Mouse (Mus musculus) left cerebral cortex, postnatal 36 days (tissue): Measurements from ENCODE around the gene Prr7. TPM values are rescaled to one million over a fixed set of nuclear protein-coding genes. Genes with fewer than 3 reads are reported as not detected.
A peak's percentile ranks its signal among the peaks of the same experiment; 100 is the strongest.

ENCODE experiments used
- DNase-seq, 2 experiments: peaks; one replicate each; pipeline ENCODE4 v3.0.0; 2021 to 2022; ENCODE audit warnings: low spot score in 2 of 2, mixed read lengths in 1 of 2
- intact Hi-C: fragments of 180-260 bp; cut with DNase I; formaldehyde crosslinking; loops from one replicate; pipeline ENCODE4 v1.15.1; 2025
- total RNA-seq, 2 experiments: library from RNA; stranded (reverse); gene quantifications; 2 replicates each; pipeline ENCODE4 v1.2.3; 2021

Gene Prr7
- total RNA-seq, 2 experiments from 2014 or later, result 81.8 to 82.1 TPM

DNA sequence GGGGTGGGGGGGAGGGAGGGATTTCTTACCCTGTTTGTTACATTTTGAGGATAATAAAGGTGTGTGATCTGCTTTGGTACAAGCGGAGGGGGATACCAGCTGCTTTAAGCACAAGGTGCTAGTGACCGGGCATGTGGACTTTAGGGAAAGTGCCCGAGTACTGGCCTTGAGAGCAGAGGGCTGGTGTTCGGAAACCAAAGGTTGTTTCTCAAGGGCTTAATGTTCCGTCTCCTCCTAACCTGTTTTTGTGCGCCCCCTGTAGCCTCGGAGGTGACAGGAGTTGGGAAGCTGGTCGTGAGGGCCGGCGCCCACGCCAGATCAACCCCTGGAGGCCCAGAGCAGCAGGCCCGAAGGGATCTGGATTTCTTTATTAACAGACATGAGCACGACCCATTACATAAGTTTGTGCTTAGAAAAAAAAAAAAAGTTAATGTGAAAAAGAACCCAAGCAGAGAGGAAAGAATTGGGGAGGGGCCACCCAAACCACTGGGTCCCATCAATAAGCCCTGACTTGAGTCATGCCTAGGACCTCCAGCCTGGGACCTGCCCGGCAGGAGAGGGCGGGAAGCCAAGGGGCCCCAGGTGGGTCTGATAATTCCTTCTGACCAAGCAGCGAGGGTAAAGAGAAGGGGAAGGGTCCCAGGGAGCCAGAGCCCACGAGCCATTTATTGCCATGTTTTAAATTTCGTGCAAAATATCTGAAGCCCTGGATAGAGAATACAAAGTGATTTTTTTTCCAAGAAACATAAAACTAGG is 9.2 kb downstream of the Prr7 start:
- DNase-seq, result peak; percentile 47 to 49
- intact Hi-C loops, result loop anchor here (2.0 kb wide), 1 partner anchor 44 kb away; no protein-coding TSS in a partner anchor

DNA sequence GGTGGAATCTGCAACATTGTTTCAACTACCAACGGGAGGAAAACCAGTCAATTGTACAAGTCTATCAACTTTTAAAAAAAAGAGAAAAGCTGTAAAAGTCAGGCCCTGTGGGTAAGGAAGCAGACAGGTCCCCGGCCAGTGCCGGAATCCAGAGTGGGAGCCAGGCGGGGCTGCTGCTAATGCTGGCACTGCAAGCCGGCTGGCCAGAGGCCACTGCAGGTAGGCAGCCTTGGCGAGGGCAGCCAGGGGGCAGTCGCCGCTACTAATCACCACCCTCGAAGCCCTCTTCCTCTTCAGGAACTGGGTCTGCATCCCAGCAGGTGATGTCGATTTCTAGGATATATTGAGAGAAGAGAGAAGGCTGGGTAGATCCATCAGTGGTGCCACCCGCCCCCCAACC is 9.9 kb downstream of the Prr7 start:
- DNase-seq, result peak; percentile 28 to 44
- intact Hi-C loops, result loop anchor here (2.0 kb wide), 1 partner anchor 43 kb away; no protein-coding TSS in a partner anchor

DNA sequence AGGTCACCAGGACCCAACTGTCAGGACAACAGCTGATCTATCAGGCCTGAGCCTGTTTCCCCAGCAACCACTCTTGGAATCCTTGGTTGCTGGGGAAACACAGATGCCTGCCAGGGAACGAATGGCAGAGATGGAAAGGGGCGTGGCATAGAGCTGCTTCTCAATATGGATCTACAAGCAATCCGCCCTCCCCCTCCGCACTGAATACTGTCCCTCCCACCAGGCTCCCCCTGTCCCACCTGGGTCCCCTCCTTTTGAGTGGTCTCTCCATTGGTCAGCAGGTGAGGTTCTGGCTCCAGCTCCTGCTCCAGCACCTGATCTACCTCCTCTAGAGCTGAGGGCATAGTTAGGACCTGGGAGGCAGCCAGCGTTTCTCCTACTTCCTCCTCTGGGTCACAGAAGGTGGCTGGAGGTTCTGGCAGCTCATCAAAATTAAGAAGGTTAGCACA is 10.6 kb downstream of the Prr7 start:
- intact Hi-C loops, result no loop called here
- DNase-seq, result peak; percentile 70 to 71

DNA sequence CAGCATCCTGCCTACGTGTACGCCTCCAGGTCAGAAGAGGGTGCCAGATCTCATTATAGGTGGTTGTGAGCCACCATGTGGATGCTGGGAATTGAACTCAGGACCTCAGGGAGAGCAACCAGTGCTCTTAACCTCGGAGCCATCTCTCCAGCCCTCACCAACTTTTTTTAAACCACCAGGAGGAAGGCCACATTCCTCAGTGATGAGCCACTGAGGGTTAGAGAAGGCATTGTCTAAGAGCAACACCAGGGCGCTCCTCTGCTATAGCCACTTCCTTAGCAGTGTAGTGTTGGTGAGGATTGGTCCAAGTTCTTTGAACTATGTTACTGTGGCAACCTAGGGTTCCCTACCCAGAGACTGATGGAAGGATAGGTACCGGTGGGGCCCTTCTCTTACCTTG is 11.7 kb downstream of the Prr7 start:
- intact Hi-C loops, result no loop called here
- DNase-seq, result no peak

DNA sequence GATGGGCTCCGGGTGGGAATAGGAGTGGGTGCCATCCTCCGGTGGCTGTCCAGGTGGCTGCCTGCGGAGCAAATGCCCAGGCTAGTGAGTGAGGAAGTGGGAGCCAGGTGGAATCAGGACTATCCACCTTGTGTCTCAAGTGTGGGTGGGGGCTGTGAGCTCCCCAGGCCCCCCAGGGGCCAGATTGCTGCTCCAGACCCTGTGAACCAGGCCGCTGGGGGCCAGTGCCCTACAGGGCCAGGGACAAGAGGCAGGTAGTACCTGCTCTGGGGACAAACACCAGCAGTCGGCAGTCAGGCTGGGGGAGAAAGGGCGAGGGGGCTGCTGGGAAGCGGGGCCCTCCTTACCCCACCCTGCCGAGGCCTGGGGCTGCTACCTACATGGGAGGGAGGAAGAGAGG is 12.2 kb downstream of the Prr7 start:
- intact Hi-C loops, result no loop called here
- DNase-seq, result no peak

DNA sequence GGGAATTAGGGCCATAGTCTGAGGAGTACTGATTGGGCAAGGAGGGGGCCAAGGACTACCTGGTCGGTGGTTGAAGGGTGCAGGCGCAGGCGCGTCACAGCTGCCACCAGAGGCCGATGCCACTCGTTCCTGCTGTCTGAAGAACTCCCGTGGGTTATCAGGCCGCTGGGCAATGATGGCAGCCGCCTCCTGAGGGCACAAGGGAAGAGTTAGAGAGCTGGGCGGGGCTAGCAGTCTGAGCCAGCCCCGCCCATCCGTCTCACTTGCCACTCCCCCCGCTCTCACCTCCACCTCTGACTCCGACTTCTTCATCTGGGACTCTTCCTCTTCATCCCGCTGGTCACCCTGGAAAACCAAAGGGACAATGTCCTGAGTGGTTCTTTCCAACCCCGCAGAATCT is 13.4 kb downstream of the Prr7 start:
- intact Hi-C loops, result no loop called here
- DNase-seq, result no peak

DNA sequence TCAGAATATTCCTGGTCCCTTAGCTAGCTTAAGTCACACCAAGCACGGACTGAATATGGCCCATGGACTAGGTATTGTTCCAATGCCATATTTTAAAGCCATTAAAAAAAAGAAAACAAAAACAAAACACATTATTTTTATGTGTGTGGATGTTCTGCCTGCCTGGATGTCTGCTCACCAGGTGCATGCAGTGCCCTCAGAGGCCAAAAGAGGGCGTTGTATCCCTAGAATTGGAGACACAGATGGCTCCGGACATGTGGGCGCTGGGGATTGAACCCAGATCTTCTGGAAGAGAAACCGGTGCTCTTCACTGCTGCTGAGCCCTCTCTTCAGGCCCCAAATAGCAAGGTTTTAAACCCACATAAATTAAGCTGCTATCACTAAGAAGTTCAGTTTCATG is 14.0 kb downstream of the Prr7 start:
- DNase-seq, result peak in 1 of 2 experiments; percentile 46
- intact Hi-C loops, result no loop called here

DNA sequence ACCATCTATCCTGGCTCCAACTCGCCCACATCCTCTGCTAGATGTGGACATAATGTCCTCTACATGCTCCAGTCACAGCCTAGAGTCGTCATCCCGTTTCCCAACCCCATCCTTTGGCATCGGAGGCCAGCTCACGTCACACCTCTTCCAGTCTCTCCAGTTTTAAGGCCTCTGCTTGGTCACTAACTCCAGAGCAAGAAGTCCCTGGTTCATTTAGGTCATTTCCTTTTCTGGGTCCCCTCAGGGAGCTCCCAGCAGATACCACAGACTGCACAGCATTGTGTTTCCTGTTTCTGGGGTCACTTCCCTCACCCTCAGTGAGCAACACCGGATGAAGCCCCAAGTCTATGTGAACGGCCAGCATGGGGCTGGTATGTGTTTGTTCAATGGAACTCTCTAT is 14.9 kb downstream of the Prr7 start:
- intact Hi-C loops, result no loop called here
- DNase-seq, result no peak

DNA sequence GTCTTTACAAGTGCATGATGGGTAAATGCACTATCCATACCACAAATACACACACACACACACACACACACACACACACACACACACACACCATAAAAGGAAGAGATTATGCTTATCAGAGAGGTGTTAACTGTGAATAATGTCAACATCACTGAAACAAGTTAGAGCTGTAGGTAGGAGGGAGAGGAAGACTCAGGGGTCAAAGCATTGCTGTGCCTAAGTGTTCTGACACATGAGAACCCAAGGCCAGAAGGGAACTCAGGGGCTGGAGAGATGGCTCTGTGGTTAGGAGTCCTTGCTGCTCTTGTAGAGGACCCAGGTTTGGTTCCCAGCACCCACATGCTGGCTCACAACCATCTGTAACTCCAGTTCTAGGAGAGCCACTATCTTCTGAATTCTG is 15.9 kb downstream of the Prr7 start:
- intact Hi-C loops, result no loop called here

DNA sequence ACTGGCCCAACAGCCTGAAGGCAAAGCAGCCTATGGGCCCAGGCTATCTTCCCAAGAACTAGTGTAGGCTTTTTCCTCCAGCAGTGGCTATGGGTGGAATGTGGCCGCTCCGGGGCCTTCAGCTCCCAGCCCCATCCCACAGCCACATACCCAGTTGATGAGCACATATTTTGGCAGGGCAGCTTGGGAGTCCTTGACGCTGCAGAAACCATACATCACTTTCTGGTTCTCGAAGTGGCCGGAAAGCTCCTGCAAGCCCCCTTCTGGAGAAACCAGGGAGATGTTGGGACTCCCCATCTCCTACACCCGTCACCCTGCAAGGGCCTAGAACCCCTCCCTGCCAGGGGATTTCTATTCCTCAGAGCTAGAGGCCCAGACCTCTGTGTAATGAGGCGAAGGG is 18.5 kb downstream of the Prr7 start:
- intact Hi-C loops, result loop anchor here (2.0 kb wide), 1 partner anchor 30 kb away; the partner anchor contains the start of gene Pdlim7
- peak in 1 of 2 experiments; percentile 19 for DNase-seq

More for the DNA sequence above, 15.9 kb downstream of the Prr7 start:
- DNase-seq, result no peak

DNA sequence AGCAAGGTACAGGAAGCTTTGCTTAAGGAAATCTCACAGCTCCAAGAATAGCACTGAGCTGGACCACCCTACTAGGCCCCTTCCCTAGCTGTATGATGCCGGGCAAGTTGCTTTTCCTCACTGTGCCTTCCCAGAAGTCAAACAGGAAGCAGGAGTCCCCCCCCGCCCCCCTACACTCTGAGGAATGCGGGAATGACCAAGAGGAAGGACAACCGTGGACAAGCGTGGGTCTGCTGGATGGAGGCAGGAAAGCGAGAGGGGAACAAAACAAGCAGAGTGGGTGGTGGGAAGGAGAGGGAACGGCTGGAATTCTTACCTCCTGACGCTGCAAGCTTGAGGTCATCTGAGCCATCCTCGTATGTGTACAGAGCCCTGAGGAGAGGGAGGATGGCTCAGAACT is 19.0 kb downstream of the Prr7 start:
- intact Hi-C loops, result loop anchor here (2.0 kb wide), 1 partner anchor 30 kb away; the partner anchor contains the start of gene Pdlim7
- peak in 1 of 2 experiments; percentile 32 for DNase-seq

DNA sequence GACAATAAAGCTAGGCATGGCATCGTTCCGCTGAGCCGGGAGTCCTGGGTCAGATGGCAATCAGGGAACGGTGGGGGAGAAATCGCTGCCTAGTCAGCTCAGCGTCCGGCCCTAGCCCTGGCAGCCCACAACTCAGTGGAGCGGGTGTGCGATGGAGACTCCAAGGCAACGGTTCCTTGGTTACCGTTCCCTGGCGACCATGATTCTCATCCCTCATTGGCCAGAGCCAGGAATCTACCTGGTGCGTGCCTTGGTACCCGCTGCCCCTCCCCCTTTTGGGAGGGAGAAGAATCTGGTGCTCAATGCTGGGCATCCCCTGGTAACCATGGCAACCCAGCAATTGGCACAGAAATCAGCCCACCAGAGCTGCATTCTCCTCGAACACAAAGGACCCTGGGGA is 19.5 kb downstream of the Prr7 start:
- intact Hi-C loops, result loop anchor here (2.0 kb wide), 1 partner anchor 29 kb away; the partner anchor contains the start of gene Pdlim7

DNA sequence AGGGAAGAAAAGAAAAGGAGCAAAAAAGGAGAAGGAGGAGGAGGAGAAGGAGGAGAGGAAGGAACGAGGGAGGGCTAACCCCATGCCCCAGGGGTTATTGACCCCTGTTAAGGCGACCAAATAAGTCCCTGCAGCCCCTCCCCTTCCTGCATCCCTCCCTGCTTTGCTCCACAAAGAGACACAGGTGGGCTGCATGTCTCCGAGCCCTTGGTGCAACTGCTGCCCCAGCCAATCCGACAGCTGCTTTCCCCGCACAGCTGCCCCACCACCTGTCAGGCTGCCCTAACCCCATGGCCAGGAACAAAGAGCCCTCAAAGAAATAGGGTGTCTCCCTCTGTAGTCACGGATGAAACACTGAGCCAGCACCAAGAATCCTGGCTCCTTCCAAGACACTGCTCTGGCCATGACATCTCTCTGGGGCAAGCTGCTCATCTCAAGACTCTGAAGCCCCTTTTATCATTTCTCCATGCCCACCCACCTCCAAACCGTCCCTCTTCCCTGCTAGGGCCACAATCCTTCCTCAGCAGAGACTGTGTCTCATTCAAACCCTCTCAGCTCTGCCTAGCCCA is 20.5 kb downstream of the Prr7 start:
- intact Hi-C loops, result no loop called here
- peak in 1 of 2 experiments; percentile 21 for DNase-seq

More for the DNA sequence above, 19.5 kb downstream of the Prr7 start:
- DNase-seq, result peak; percentile 90 to 91

DNA sequence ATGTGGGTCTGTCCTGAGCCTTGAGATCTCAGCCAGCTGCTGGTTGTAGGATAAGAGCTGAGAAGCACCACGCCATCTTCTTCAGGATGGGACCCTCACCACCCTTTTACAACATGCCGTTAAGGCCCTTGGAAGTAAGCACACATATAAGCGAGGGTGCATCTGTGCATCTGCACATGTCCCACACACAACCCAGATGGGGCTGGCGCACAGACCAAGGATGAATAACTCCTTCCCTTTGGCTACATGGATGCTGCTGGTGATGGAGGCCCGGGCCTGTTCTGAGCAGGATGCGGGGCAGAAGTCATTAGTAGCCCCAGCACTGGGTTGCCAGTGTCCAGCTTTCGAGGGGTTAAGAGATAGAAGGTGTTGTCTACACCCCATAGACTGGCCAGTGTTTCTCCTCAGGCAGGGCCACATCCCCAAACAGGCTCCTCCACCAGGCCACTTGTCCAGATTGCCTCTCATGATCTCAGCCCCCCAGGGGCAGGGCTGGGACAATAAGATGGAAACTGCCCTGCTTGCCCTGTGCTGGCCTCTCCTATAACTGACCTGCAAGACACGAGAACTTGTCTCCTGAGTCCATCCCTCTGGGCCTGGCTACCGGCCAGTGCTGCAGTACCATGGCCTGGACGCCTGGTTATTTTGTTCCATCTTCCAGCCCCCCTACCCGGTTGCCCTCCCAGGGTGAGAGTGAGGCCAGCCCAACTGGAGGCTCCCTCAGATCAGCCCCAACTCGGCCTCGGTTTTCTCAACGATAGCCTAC is 22.1 kb downstream of the Prr7 start:
- peak in 1 of 2 experiments; percentile 22 for DNase-seq
- intact Hi-C loops, result no loop called here

DNA sequence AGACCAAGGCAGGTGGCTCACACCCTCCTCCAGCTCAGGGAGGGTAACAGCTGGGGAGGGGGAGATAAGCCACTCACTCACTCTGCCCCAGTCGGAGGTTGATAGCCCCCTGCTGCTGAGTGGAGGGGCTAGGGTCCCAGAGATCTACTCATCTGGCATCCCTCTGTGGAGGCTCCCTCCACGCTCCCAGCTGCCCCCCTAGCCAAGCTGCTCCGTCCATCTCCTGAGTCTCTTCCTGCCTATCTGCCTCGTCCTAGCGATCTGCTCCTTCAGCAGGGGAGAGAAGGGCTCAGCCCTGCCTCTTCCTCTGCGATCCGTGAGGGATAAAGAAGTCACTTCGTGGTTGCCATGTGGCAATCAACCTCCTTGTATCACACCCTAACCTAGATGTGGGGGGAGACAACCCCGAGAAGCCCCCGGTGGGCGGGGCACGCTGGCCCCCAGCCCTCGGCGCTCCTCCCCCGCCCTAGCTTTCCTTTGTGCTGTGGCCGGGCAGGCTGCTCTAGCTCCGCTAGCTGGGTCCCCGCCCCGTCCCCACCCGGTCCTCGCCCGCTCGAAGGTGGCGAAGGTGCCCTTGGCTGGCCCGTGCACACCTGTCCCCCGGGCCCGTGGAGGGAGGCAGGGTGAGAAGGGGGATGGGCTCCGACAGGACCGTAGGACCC is 23.0 kb downstream of the Prr7 start:
- intact Hi-C loops, result no loop called here
- DNase-seq, result peak in 1 of 2 experiments; percentile 32

DNA sequence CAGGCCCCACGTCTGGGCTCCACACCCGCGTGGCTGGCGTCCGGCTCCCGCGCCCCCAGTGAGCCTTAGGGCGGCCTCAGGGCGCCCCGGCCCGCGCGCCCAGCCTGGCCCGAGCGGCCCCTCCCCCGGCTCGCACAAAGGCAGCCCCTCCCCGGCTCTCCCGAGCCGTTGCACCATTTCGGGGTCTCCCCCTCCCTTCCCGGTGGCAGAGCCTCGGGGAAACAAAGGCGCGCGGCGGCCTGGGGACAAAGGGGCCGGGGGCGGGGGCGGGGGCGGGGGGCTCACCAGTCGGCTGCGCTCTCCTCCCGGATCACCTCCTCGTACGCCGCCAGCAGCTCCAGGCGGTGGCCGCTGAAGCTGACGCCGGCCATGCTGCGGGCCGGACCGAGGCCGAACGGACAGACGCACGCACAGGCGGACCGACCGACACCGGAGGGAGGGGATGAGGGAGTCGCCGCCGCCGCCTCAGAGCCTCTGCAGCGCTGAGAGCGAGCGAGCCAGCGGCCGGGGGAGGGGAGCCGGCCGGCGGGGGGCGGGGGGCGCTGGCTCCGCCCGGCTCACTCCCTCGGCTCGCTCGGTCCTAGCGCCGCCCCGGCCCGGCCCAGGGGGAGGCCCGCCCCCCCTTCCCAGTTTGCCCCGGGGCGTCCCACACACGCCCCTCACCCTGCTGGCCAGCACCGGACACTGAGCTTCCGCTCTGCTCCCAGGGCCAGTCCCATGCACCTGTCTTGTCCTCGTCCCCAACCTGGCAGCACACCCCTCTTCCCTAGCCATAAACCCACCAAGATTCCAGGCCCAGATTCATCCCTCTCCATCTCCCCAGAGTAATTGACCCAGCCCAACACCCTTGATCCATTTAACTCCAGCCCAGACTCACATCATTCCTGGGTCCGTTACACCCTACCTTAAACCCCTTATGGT is 23.8 kb downstream of the Prr7 start, which contains the start of gene Dbn1:
Gene Dbn1, minus strand, starts transcription at position 534 of the 921 bp plus-strand sequence.
- DNase-seq, result peak in 1 of 2 experiments; percentile 64
- intact Hi-C loops, result no loop called here

DNA sequence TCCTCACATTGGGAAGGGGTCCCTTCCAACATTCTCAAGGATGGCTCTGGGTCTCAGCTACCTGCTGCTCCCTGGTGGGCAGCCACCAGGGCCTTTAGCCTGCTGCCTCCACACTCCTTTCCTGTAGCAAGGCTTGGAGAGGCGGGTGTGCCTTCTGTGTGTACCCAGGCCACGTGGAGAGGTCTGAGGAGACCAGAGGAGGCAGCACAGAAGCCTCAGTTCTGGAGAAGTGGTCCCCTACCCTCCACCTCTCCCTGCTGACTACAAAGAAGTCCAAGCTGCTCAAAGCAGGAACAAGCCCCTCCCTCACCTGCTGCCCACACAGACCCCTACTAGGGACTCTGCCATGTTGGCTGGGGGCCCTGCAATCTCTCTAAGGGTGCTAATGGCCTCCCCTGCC is 30.2 kb downstream of the Prr7 start:
- DNase-seq, result no peak
- intact Hi-C loops, result no loop called here

DNA sequence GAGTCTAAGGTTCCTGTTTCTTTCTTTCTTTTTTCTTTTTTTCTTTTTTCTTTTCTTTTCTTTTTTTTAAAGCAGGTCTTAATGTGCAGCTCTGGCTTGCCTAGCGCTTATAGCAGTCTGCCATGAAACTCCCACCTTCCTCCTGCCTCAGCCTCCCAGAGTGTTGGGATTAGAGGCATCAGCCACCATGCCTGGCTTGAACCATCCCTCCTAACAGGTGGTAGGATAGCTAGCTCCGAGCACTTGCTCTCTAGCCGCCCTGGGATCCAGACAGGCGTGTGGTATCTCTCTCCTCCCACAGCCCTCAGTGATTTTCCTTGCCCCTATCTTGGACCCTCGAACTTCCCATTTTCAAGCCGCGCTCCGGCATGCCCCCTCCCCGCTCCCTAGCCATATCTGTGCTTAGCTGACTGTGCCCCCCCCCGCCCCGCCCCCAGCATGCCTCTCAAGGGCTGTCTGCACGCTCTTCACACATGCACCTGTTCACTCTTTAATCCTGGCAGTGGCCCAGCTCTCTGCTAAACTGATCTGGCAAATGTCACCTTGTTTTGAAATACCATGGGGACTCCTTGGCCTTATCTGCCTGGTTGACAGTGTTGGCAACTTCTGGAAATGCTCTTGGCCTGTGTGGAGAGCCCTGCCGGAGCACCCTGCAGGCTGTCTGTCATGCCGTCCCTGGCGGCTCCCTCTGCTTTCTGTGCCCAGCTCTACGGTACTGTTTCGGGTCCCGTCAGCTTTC is 31.0 kb downstream of the Prr7 start:
- intact Hi-C loops, result no loop called here
- peak in 1 of 2 experiments; percentile 24 for DNase-seq
